Mouse (Mus musculus): Measurements from ENCODE around the gene Doc2b.
"Not testable (repeated sequence)": the region's sequence is repeated elsewhere in the genome, so short reads cannot be mapped to it uniquely, and the experiment has no call there.

The Doc2b gene

GRCm38 (mm10) chr11:75735462-75736252 lies 60.2 kb downstream of the Doc2b start:
- no peak for DNase-seq (ENCODE audit: low spot score in 2 of 2)

GRCm38 (mm10) chr11:75733227-75733940 lies 62.5 kb downstream of the Doc2b start:
- DNase-seq (ENCODE audit: low spot score in 2 of 2): peak; percentile 51 to 64

GRCm38 (mm10) chr11:75732434-75733226 lies 63.2 kb downstream of the Doc2b start, which contains the start of gene Ywhae:
Gene Ywhae (plus strand): TSS chr11:75732869.
- DNase-seq (ENCODE audit: low spot score in 2 of 2): peak; percentile 86

GRCm38 (mm10) chr11:75727659-75728058 lies 68.2 kb downstream of the Doc2b start:
- not testable (repeated sequence) for DNase-seq (ENCODE audit: low spot score in 2 of 2)

- DNase-seq (ENCODE audit: low spot score in 2 of 2): no peak
Observed at GRCm38 (mm10) chr11:75727168-75727567, 68.7 kb downstream of the Doc2b start.

GRCm38 (mm10) chr11:75722339-75722738 lies 73.5 kb downstream of the Doc2b start:
- no peak for DNase-seq (ENCODE audit: low spot score in 2 of 2)

Measured in frontal cortex, postnatal 14 days (tissue).